Mouse (Mus musculus): Measurements from ENCODE around the gene Rbm10. TPM values are rescaled to one million over a fixed set of nuclear protein-coding genes. Genes with fewer than 3 reads are reported as not detected.
A peak's percentile ranks its signal among the peaks of the same experiment; 100 is the strongest.

The Rbm10 gene
- total RNA-seq (2021), result 10 to 100 TPM; 32.6 to 34.4 TPM

DNA sequence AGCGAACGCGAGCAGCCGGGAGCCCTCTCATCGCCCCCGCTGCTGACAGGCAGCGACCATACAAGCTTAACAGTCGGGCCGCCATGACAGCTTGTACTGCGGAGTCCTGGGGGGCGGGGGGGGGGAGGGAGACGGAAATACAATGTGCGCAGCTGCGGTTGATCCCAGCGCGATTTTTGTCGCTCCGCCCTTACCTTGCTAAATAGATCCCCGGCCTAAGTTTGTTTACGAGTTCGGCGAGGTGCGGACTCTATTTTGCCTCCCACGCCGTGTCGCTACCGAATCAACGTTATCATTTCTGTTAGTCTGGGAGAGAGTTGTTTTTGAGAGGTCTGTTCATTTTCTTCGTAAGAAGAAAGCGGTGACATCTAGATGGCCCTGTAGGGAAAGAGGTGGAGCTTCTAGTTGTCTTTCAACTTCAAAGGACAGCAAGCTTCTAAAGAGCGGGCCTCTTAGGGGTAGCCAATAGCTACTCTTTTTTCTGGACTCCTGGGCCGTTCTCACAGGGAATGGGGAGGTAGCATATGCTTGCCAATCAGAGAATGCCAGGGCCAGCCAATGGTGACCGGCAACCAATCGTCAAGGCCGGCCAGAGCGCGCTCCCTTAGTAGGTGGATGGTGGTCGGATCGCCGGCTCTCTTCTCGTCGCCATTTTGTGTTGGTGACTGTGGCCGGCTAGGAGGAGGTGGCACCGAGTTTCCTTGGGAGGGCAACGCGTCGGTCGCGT lies at the start of gene Rbm10, which contains the start of gene Ndufb11:
Gene Rbm10, plus strand, starts transcription at position 328 of the 727 bp plus-strand sequence.
Gene Ndufb11, minus strand, starts transcription at position 444 of the 727 bp plus-strand sequence.
- peak; percentile 83 to 89 for DNase-seq (ENCODE audit: extremely low spot score in 1 of 2, low spot score in 2 of 2)
- intact Hi-C loops (cut with DNase I), result no loop called here

DNA sequence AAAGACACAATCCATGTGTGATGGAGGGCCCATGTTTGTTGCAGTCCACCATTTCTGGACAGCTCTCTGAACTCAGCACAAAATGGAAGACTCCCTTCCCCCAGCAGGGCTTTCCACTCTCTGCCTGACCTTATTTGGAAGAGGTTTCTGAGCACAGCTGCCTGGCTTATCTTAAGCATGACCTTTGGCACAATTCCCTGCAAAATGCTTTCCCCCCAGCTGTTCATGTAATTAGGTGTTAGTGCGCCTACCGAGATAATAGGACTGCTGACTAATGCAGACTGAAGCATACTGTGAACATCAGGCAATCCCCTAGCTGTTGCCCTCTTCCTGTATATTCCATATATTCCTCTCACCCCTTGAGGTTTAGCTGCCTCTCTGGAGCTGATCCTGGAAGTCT lies 46.3 kb upstream of the Rbm10 start:
- intact Hi-C loops (cut with DNase I), result no loop called here
- no peak for DNase-seq (ENCODE audit: extremely low spot score in 1 of 2, low spot score in 2 of 2)

- intact Hi-C loops (cut with DNase I), result no loop called here
- no peak for DNase-seq (ENCODE audit: extremely low spot score in 1 of 2, low spot score in 2 of 2)
These were observed 44.6 kb upstream of the Rbm10 start for GRCm38 (mm10) chrX:20572683-20573082.

DNA sequence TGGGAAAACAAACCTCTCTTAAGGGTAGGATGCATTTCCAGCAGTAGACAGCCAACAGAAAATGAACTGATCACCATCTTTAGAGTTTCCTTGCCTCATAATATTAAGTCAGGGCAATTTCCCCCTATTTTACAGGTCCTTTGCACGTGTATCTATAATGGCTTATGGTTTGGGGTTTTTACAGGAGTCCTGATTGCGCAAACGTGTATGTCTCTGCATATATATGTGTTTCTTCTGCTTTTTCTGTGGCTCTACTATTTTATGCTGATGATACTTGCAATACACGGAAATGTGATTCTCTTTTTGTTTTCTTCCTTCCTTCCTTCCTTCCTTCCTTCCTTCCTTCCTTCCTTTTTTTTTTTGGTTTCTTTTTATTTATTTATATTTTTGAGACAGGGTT lies 43.4 kb upstream of the Rbm10 start:
- DNase-seq (ENCODE audit: extremely low spot score in 1 of 2, low spot score in 2 of 2), result no peak
- intact Hi-C loops (cut with DNase I), result no loop called here

GRCm38 (mm10) chrX:20587968-20588367 lies 29.3 kb upstream of the Rbm10 start:
- DNase-seq (ENCODE audit: extremely low spot score in 1 of 2, low spot score in 2 of 2), result no peak
- intact Hi-C loops (cut with DNase I), result no loop called here

GRCm38 (mm10) chrX:20608500-20608899 lies 8.8 kb upstream of the Rbm10 start:
- intact Hi-C loops (cut with DNase I), result no loop called here
- DNase-seq (ENCODE audit: extremely low spot score in 1 of 2, low spot score in 2 of 2), result no peak

- peak in 1 of 2 experiments; percentile 27 for DNase-seq (ENCODE audit: extremely low spot score in 1 of 2, low spot score in 2 of 2)
- intact Hi-C loops (cut with DNase I), result no loop called here
These were observed 485 bp upstream of the Rbm10 start for GRCm38 (mm10) chrX:20616861-20617175.

DNA sequence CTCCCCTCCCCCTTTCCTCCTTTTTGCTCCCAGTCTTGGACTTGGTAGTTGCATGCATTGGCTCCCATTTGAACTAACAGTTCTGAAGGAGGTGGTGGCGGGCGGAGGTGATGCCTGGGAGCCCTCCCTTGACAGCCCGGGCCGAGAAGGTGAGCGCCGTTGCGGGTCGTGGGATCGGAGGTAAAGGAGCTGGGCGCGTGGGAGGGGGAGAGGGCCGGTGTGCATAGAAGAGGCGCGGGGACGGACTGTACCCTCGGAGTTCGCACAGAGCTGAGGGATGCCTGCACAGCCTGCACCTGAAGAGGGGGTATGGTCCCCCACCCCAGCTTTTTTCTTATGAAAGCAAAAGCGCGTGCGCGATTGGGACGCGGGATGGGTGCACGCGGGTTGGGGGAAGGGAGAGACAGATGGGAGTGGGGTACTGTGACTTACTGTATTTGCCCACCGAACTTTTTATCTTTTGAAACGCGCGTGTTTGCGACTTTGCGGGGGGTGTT lies 648 bp downstream of the Rbm10 start:
- DNase-seq (ENCODE audit: extremely low spot score in 1 of 2, low spot score in 2 of 2), result peak; percentile 25 to 53

DNA sequence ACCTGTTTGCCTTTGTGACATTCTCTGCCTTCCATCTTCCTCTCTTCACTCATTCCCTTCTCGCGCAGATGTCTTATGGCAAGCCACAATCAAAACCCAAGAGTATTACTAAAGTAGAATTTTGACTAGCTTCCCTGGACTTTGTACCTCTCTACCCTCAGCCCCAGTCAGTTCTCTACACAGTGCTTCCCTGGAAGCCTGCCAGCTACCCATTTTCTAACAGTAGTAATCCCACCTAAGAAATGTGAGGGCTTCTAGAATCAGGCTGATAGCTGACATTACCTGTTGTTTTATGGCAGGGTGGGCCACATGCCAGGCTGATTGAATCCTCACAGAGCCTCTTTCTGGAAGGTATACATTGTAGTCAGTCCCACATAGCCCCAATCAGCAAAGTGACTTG lies 20.8 kb downstream of the Rbm10 start:
- intact Hi-C loops (cut with DNase I), result no loop called here

More for the DNA sequence above, 648 bp downstream of the Rbm10 start:
- intact Hi-C loops (cut with DNase I), result no loop called here

DNA sequence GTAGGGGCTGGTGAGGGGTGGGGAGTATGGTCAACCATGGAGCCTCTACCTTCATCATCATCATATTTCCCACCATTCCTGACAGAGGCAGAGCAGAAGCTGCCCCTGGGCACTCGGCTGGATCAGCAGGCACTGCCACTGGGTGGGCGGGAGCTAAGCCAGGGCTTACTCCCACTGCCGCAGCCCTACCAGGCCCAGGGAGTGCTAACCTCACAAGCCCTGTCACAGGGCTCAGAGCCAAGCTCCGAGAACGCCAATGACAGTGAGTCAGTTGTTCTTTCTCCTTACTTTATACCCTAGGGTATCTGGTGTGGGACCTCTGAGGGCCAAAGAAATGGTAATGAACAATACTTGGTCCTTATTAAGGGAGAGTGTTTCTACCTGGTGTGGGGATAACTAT lies 27.5 kb downstream of the Rbm10 start:
- intact Hi-C loops (cut with DNase I), result no loop called here
- DNase-seq (ENCODE audit: extremely low spot score in 1 of 2, low spot score in 2 of 2), result no peak

More for the DNA sequence above, 20.8 kb downstream of the Rbm10 start:
- DNase-seq (ENCODE audit: extremely low spot score in 1 of 2, low spot score in 2 of 2), result no peak

GRCm38 (mm10) chrX:20657593-20657992 lies 40.3 kb downstream of the Rbm10 start:
- no peak for DNase-seq (ENCODE audit: extremely low spot score in 1 of 2, low spot score in 2 of 2)
- intact Hi-C loops (cut with DNase I), result no loop called here

DNA sequence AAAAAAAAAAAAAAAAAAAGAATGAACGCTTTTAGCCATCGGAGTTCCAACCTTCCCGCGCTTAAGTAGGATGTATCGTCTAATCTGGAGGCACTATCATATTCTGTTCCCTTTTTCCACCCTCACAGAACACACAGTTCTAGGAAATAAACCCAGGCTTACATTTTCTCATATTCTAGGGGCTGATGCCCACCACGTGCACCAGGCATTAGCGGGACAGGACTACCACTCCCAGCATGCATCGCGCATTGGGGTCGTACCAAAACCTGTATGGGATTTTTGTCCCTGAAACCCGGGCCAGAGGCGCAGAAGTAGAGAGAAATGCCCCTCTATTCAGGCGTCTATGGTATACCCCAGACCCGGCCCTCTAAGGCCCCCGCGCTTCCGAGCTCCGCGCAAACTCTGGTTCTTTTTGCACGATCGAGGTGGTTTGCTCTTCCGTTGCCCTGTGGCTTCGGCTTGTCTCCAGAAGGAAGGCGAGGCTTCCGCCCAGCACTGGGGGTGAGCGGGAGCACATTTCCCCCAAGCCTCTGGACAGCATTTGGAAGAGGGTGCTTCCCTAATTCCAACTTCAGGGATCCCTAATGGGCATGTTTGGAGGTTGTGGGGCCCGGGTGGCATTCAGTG lies 40.8 kb downstream of the Rbm10 start, which contains the start of gene Uba1:
Gene Uba1, plus strand, starts transcription at position 301 of the 627 bp plus-strand sequence.
- intact Hi-C loops (cut with DNase I), result no loop called here
- DNase-seq (ENCODE audit: extremely low spot score in 1 of 2, low spot score in 2 of 2), result peak; percentile 79 to 87

DNA sequence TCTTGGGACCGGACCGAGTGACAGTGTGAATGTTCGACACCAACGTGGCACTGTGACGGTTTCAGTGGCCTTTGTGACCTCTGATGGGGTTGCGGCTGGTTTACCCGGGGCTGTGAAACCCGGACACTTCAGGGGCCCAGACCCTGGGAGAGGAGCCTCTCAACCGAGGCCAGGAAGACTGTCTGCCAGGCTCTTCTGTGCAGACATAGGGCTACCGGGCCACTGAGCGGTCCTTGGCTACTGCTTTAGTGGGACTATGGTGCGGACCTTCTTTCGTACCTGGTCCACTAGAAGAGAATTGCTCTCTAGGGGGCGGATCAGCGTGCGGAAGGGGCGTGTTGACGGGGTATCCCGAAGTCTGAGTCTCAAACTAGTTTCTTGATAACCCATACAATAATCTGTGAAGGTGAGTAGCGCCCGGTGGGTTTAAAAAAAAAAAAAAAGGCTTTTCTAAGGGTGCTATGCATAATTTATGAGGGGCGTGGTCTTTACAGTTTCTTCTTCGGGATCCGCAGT lies 41.6 kb downstream of the Rbm10 start:
- DNase-seq (ENCODE audit: extremely low spot score in 1 of 2, low spot score in 2 of 2), result no peak
- intact Hi-C loops (cut with DNase I), result no loop called here

DNA sequence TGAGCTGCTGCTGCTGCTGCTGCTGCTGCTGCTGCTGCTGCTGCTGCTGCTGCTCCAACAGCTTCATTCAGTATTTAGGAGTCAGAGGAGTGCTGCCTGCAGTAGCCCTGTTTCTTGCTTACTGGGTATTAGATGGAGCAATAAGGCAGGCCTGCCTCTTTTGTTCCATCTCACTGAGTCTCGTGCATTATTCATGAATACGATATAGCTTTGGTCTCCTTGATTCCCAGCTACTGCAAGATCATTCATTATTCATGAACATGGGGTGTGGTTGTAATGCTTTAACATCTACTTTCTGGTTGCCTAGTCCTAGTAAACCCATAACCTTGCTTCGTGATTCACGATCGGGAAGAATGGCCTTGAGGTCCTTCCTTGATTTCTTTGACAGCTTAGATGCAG lies 45.0 kb downstream of the Rbm10 start:
- intact Hi-C loops (cut with DNase I), result loop anchor here (5.0 to 10.0 kb wide), 2 partner anchors 132 to 155 kb away; partner anchors contain the start of gene Araf
- peak in 1 of 2 experiments; percentile 10 for DNase-seq (ENCODE audit: extremely low spot score in 1 of 2, low spot score in 2 of 2)

GRCm38 (mm10) chrX:20662716-20663443 lies 45.6 kb downstream of the Rbm10 start:
- intact Hi-C loops (cut with DNase I), result loop anchor here (5.0 to 10.0 kb wide), 2 partner anchors 132 to 154 kb away; partner anchors contain the start of gene Araf
- peak; percentile 83 to 90 for DNase-seq (ENCODE audit: extremely low spot score in 1 of 2, low spot score in 2 of 2)

DNA sequence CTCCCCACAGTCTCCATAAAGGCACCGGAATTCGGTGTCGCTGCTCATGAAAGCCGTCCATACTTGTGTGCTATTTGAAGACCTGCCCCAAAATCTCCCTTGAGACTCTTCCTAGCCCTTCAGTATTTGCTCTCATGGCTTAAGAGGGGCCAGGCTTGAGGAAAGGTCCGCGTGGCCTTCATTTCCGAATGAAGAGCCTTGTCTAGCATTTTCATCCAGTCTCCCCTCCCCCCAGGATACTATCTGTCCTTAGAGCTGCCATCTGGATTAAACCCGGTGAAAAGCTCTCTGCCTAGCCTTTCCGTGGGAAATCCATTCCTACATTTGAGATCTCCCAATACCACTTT lies 46.1 kb downstream of the Rbm10 start:
- DNase-seq (ENCODE audit: extremely low spot score in 1 of 2, low spot score in 2 of 2), result no peak
- intact Hi-C loops (cut with DNase I), result loop anchor here (5.0 to 10.0 kb wide), 2 partner anchors 131 to 154 kb away; partner anchors contain the start of gene Araf

GRCm38 (mm10) chrX:20687519-20688067 lies 70.3 kb downstream of the Rbm10 start, which contains the start of gene Cdk16:
Gene Cdk16 (plus strand): TSS chrX:20687954.
- intact Hi-C loops (cut with DNase I), result no loop called here
- peak; percentile 86 to 90 for DNase-seq (ENCODE audit: extremely low spot score in 1 of 2, low spot score in 2 of 2)

DNA sequence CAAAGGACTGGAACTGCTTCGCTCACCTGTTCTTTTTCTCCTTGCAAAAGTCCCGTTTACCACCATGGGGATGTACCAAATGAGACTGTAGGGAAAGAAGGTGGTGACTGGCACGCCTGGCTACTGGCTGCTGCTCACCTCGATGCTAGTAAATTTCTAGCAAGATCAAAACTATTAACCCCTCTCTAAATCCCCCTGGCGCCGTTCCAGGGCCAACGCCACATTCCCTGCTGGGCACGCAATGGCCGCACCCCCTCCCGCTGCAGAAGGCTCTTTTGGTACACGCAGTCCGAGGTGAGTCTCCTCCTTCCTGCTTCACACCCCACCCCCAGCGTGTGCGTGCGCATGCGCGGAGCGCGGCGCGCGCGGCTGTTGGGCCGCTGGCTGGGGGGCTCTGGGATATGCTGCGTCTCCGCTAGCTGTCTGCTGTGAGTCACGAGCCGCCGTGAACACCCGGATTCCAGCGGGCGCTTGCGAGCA lies 70.8 kb downstream of the Rbm10 start:
- intact Hi-C loops (cut with DNase I), result no loop called here
- peak; percentile 66 to 88 for DNase-seq (ENCODE audit: extremely low spot score in 1 of 2, low spot score in 2 of 2)

DNA sequence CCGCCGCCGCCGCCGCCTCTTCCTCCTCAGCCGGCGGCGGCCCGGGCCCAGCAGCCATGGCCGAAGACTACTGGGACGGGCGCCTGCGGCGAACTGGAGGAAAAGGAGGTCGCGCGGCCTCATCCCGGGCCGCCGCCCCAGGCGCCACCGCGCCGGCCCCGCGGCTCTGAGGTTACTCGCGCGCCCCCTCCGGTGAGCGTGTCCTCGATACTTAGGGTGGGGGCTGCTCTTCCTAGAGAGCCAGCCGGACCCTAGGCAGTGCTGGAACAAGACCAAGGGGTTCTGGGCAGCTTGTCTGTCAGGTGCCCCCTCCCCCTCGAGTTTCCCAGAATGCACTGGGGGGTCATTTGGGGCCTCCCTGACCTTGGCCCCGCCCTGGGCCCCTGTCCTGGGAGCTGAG lies 71.3 kb downstream of the Rbm10 start:
- intact Hi-C loops (cut with DNase I), result no loop called here
- DNase-seq (ENCODE audit: extremely low spot score in 1 of 2, low spot score in 2 of 2), result peak; percentile 23 to 83
